Mouse (Mus musculus): ENCODE measurements around the gene Rapgef2.

DNA sequence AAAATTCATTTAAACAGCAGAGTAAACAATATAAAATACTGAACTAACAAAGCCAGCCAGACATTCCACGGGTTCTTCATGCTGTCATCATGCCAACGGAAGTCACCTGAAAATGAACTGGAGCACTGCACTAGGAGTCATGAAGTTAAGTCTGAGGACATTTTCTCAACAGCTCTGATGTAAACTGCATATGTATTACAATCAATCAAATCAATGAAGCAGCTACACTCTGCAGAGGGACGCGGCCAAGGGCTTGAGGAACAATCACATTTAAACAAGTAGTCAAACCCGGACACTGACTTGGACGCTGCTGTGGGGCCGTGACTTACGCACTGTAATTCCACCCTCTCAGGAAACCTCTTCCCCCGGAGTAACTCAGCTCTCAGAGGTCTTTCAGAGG lies 82.1 kb downstream of the Rapgef2 start:
- TF ChIP-seq POLR2A (IDR thresholded peaks at IDR 0.05; ENCODE audit: control insufficient read depth, extremely low read depth, insufficient read depth, low read length, poor library complexity) (no peak), CTCF (IDR thresholded peaks at IDR 0.05; ENCODE audit: borderline replicate concordance, control insufficient read depth, extremely low read depth, insufficient read depth, low read length, poor library complexity) (no peak)

Measured in thymus, adult 2 months (tissue).